Mouse (Mus musculus) ovary, postnatal 36 days (tissue): ENCODE data around the gene Slc25a16.
"Not testable (repeated sequence)": the region's sequence is repeated elsewhere in the genome, so short reads cannot be mapped to it uniquely, and the experiment has no call there.

Source experiments
- DNase-seq: peaks from one replicate; pipeline ENCODE4 v3.0.0; 2022; ENCODE audit warnings: low spot score, mixed read lengths

Slc25a16 gene

DNA sequence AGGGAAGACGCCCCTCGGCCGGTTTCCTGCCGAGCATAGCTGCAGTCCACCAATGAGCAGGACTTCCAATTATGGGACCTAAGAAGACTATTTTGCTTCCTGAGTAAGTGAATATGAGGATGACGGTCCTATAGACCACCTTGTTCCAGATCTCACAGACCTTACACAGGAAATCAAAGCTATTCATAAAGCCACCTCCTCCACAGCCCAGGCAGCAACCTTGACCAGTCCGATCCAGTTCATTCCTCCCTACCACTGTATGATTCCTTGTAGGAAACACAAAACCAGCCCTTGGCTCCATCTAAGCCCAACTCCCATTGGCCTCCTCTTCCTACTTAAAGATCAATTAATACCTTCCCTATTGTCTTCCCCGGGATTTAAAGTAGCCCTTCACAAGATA lies 14.1 kb upstream of the Slc25a16 start:
- no peak for DNase-seq

DNA sequence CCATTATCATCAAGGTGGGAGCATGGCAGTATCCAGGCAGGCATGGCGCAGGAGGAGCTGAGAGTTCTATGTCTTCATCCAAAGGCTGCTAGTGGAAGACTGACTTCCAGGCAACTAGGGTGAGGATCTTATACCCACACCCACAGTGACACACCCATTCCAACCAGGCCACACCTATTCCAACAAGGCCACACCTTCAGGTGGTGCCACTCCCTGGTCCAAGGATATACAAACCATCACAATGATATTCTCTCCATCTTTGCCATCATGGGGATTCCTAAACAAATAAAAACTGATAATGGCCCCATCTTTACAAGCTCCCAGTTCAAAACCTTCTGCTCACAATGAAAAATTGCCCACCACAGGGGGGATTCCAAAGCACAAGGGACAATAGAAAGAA lies 11.5 kb upstream of the Slc25a16 start, which contains the start of gene Tet1:
Tet1 (minus strand) TSS at position 101 of the 400 bp plus-strand sequence.
- not testable (repeated sequence) for DNase-seq

DNA sequence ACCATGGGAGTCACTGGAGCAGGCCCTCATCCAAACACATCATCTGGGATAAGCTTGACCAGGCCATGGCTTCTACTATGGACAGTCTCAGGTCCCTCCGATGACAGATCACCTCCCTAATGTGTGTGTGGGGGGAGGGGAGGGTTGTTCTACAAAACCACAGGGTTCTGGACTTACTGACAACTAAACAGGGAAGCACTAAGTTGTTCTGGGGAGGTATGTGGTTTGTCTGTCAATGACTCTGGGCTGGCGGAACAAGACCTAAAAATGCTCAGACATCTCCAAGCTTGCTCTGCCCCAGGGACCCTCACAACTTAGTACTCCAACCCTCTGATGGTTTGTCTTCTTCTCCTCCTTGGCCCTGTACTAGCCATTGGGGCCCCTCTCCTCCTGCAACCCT lies 9.3 kb upstream of the Slc25a16 start:
- no peak for DNase-seq

DNA sequence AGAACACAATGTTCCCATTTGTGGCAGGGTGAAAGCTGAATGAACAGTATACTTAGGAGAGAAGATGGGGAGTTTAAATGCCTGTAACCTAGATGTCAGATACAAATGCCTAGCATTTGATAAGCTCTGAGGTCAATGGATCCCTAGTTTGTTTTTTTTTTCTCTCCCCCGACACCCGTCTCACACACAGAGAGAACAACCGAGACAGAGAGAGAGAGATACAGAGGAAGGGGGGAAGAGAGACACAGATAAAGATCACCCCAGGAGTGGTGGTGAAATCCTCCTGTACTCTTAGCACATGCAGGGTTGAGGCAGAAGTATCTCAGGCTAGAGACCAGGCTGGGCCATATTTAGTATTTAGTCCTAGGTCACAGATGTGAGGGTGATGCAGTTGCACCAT lies 1.4 kb upstream of the Slc25a16 start:
- DNase-seq, result no peak

DNA sequence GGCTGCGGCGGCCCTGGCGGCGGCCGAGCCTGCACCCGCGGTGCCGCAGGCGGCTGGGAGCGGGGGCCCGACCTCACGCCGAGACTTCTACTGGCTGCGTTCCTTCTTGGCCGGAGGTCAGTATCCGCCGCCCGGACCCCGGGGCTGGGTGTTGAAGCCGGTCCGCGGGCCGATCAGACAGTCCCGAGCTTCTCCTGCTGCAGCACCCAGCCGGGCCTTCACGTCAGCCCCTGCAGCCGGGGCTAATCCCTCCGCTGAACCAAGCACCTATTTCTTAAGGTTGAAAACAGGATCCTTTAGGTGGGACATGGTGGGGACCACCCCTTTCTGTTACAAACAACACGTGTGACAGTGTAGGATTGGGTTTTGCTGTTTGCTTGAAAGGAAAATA lies 328 bp downstream of the Slc25a16 start:
- DNase-seq, result no peak

DNA sequence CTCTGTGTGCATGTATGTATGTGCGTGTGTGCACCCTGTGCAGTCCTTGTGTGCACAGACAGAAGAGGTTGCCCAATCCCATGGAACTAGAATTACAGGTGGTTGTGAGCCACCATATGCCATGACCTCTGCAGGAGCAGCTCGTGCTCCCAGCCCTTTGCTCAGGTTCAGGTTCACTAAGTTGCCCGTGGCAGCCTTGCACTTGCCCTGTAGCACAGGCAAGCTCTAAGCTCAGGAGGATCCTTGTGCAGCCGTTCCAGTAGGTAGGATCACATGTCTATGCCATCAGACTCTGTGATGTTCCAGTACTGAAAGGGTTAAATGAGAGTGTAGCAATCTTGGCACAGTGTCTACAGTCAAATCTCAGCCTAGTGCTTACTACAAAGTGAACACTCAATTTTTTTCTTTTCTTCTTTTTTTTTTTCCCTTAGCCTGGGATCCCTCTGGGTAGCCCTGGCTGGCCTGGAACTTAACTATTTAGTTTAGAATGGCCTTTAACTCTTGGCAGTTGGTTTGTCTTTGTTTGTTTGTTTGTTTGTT lies 3.7 kb downstream of the Slc25a16 start:
- DNase-seq, result no peak

DNA sequence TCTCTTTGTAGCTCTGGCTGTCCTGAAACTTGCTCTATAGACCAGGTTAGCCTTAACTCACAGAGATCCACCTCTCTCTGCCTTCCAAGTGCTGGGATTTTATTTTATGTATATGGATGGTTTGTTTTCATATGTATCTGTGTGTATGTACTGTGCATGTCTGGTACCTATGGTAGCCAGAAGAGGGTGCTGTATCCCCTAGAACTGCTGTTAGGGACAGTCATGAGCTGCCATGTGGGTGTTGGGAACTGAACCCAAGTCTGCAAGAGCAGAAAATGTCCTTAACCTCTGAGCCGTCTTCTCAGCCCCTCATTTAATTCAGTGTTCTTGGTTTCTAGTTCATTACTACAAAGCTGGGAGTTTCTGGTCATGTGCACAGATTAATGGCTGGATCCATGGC lies 11.9 kb downstream of the Slc25a16 start:
- no peak for DNase-seq

DNA sequence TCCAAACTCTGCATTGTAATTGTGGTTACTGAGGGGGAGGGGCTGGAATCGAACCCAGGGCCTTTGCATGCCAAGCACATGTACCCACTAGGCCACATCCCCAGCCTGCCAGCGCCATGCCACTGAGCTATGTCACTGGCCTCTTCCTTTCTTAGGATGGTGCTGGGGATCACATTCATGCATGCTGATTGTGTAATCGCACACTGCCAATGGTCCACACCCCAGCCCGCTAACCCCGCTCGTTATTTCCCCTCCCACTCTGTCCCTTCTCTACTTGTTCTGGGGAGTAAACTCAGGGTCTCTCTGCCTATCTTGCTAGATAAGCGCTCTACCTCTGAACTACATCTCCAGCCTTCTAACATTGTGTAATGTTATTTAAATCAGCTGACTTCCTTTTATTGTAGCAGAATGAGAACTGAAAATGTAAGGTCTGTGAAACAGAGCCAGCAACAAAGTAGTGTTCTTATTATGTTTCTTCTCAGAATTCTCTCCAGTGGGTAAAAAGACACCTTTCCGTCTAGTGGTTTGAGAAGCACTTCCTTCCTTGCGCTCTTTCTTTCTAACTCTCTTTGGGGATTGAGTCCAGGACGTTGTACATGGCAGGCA lies 24.6 kb downstream of the Slc25a16 start:
- no peak for DNase-seq

DNA sequence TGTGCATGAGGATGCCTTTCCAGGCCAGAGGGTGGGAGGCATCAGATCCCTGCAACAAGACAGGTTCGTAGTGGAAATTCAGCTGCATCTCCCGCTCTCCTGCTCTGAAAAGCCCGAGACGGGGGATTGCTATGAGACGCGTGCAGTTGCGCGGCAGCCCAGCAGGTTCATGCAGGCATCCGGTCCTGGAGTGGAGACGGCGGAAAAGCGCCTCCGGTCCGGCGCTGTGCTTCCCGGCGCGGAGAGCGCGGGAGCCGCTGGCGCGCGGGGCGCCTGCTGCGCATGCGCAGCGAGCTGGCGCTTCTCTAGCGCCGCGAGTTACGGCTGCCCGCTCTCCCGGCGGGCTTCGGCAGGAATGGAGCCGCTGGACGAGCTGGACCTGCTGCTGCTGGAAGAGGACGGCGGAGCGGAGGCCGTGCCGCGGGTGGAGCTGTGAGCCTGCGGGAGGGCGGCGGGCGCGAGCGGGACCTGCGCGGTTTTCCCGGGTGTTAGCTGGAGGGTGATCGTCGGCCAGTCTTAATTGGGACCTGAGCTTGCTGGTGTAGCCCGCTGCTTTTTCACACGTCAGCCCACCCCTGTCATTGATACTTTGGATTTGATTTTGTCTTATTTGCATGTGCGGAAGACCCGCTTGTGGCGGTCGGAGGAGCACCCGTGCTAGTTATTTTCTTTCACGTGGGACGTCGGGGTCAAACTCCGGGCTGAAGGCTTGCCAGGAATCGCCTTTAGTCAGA lies 26.5 kb downstream of the Slc25a16 start, which contains the start of gene Dna2:
Dna2 (plus strand) TSS at position 289 of the 734 bp plus-strand sequence.
- peak; percentile 81 for DNase-seq

DNA sequence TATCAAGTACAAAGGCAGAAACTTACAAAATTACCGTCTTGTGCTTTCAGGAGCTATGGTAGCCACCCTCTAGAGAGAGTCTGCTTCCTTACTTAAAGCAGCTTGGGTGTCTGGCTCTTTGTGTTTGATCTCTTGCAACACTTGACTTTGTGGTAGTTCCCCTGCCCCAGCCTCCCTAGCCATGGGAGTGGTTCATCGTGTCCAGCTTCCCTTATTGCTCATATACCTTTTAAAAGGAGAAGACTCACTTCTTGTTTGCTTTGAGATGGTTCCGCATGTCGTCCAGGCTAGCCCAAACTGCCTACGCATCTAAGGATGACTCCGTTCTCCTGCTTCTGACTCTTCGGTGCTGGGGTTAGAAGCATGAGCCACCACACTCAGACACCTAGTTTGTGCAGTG lies 28.1 kb downstream of the Slc25a16 start:
- no peak for DNase-seq

DNA sequence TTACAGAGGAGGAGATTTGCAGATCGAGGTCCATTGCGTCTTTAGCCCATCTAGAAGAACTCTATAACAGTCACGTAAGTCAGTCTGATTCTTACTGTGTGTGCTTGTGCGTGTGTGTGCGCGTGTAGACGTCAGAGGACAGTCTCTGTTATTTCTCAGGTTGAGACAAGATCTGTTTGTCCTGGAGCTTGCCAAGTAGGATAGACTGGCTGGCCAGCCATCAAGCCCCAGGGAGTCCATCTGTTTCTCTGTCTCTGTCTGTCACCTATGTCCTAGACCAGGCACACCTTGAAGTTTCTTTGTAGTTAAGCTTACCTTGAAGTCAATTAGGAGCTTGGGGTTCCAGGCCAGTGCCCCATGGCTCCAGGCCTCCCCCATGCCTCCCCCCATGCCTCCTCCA lies 43.5 kb downstream of the Slc25a16 start:
- DNase-seq, result no peak

DNA sequence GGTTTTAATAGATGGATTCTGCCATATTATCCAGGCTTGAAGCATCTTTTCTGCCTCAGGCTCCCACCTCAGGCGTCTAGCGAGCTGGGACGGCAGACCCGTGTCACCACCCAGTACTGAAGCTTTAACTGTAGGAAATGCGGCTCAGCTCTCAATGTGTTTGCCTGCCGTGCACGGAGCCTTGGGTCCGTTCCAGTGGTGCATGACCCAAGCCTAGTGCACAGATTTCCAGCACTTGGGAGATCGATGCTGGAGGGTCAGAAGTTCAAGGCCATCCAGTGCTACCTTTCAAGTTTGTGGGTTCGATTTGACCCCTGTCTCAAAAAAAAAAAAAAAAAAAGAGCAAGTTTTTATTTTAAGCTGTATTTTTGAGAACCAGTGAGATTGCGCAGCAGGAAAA lies 45.4 kb downstream of the Slc25a16 start:
- no peak for DNase-seq

DNA sequence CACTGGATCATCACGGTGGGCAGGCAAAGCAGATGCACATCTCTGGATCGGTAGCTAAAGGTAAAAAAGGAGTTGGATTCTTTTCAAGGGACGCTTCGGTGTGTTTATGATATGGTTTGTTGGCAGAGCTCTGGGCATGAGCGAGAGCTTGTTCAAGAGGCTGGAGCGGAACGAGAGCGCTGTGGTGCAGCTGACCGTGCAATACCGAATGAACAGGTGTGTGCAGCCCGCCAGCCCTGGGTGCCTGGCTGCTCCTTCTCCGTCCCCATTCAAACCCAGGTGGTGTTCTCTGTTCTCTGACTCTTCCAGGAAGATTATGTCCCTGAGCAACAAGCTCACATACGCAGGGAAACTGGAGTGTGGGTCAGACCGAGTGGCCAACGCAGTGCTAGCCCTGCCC lies 45.9 kb downstream of the Slc25a16 start:
- no peak for DNase-seq

DNA sequence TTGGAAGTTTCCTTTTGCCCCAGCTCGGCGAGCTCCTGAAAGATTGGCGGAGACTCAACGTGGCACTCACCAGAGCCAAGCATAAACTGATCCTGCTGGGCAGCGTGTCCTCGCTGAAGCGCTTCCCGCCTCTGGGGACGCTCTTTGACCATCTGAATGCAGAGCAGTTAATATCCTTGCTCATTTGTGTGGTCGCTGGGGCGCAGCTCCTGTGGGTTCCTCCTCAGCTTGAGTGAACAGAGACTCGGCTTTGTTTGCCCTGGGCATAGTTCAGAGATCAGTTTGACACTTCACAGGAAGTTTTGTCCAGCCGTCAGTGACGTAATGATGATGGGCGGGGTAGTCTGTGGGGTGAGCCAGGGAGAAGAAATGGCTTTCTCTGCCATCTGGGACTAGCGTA lies 51.4 kb downstream of the Slc25a16 start:
- DNase-seq, result peak; percentile 5

DNA sequence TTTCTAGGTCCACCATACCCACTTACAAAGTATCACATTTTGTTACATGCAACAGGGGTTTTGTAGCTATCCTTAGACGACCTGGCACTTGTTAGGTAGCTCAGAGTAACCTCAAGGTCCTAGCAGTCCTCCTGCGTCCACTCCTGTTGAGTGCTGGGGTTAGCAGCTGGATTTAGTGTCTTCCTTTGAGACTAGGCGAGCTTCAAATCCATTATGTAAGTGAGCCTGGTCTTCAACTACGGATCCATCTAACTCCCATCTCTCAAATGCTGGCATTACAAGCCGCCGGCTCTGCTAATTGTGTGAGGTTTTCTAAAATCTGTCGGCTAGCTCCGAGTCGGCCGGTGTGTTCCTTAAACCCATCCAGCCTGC lies 59.2 kb downstream of the Slc25a16 start:
- DNase-seq, result no peak

DNA sequence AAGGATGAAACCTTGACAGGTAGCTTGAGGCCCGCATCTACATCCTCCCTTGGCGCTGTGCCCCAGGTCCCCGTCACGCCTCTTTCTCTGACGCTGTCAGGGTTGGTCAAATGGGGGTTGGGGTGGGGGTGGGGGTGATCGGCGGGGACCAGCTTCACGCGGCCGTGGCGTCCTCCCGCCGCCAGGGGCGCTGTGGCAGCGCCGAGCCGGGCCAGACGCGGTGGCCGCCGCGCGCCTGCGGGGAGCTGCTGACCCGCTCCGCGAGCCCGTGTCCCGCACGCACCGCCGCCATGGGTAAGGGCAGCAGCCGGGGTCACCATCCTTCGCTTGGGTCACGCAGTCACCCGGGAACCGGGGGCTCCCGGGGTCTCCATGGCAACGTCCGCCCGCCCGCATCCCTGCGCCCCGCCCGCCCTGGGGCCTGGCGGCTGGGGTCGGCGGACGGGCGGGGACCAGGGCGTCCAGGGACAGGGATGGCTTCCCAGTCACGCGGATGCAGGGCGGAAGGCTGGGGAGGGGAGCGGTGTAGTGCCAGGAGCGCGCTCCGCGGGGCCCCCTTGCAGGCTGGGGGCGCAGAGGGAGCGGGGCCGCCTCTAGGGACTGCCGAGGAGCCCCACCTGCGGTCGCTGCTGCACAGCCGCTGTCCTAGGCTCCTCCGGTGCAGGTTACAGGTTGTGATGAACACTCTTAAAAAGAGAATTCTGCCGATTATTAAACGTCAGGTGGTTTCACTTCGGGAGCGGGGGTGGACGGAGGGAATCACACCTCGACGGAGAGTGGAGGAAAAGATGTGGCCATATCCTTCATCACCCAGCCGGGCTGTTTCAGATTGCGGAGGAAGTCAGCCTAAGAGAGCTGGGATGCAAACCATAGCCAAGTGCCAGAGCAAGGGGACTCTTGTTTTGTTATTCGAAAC lies 59.9 kb downstream of the Slc25a16 start, which contains the start of gene Rufy2:
Rufy2 (plus strand) TSS at position 185 of the 916 bp plus-strand sequence.
- DNase-seq, result peak; percentile 81

DNA sequence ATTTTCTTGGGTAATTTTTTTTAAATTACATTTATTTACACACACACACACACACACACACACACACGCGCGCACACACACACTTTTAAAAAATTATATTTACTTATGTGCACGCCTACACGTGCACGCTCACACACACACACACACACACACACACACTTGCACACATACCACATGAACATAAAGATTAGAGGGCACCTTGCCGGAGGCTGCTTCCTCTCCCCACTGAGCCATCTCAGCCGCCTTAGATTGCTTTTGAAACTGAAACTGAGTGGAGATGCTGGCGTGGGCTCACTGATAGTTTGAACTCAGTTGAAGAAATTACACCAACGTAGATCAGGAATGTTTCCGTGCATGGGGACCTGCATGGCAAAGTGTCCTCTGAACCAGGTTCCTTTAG lies 63.6 kb downstream of the Slc25a16 start:
- no peak for DNase-seq

DNA sequence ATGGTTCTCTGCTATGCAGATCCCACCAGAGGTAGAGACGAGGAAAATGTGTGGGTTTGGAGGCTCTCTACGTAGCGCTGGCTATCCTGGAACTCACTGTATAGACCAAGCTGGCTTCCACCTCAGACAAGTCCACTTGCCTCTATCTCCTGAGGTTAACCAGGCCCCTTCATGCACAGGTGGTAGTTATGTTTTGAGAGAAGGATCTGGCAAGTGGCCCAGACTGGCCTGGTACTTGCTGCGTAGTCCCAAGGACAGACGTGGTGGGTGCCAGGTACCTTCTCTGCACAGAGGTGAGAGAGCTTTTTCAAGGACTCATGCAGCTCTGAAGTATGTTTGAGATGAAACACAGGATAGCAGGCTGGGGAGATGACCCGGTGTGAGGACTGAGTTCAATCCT lies 64.1 kb downstream of the Slc25a16 start:
- peak; percentile 14 for DNase-seq

DNA sequence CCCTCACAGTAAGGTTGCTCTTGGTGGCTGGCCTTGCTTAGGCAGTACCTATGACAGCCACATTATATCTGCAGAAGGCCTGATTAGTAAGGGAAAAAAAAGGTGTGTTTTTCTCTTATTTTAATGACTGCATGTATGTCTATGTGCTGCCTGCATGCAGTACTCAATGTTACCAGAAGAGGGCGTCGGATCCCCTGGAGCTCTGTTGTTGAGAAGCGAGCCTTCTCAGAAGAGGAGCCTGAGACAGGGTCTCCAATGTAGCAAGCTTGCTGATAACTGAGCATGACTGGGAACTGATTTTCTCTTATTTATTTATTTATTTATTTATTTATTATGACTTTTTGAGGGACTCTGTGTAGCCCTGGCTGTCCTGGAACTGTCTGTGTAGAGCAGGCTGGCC lies 66.9 kb downstream of the Slc25a16 start:
- DNase-seq, result no peak

DNA sequence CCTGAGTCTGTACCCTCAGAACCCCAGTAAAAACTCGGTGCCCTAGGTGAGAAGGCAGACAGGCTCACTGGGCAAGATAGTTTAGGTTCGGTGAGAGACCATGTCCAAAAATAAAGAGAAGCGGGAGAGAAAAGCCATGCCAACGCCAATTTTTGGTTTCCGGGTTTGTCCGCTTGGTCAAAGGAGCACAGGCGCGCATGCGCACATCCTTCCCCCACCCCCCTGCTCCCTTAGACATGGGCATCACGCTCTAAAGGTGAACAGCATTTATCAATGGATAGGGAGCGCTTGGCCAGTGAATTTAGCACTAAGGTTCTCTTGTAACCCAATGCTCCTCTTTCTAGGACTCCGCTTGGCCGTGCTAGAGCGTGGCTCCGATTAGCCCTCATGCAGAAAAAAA lies 70.2 kb downstream of the Slc25a16 start:
- no peak for DNase-seq

DNA sequence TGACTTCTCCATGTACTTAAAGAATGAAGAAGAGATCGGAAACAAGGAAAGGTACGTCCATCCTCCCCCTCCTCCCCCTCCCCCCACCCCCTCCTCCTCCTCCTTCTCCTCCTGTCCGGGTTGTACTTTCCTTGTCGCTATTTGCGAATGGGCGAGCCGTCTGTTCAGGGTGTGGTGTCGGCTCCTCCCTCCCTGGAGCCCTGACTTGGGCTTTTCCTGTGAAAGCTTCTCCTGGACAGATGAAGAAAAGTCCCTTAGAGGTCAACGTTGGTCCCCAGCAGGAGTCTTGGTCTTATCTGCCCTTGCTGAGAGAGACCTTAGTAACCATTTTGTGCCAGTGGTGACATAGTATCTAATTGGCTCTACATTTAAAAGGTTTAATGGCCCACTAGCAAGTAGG lies 73.6 kb downstream of the Slc25a16 start:
- DNase-seq, result no peak
